Mouse (Mus musculus) ES-Bruce4 (cell line): ENCODE results near the gene Glipr1l3.

Experiments used
- CTCF ChIP-seq: IDR thresholded peaks from one replicate; pipeline ENCODE4 v1.8.1; 2011; ENCODE audit warnings: low read depth, low read length
- POLR2A ChIP-seq: IDR thresholded peaks from one replicate; pipeline ENCODE4 v1.8.1; 2011; ENCODE audit warnings: low read length; ENCODE audit not compliant: insufficient read depth

- TF ChIP-seq POLR2A (no peak), CTCF (no peak)
These were observed 21.2 kb downstream of the Glipr1l3 start for GRCm38 (mm10) chr10:112138871-112139430.
